Mouse (Mus musculus) lung, postnatal 36 days (tissue): Measurements from ENCODE around the gene Gm3667.
"Not testable (repeated sequence)": the region's sequence is repeated elsewhere in the genome, so short reads cannot be mapped to it uniquely, and the experiment has no call there.

ENCODE experiments used
- DNase-seq: peaks from one replicate; pipeline ENCODE4 v3.0.0; 2022; ENCODE audit warnings: mixed read lengths

Gene Gm3667

DNA sequence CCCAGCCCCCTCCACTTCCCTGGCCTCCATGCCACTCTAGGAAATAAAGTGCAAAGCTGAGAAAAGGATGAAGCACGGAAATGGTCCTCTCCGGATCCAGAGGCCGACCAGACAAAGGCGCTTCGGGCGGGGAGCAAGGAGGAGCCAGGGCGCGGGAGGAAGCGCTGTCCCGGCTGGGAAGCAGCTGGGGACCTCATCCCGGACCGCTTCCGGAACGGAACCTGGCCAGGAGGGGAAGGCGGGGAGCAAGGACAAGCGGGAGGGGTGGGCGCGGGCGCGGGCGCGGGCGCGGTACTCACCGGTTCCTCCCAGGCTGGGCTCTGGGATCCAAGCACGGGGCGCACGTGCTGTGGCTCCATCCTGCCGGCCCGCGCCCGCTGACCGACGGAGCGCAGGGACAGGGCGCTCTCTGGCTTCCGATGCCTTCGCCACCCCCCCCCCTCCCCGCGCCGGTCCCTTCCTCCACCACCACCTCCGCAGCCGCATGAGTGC lies at the start of gene Gm3667:
Gene Gm3667, minus strand, starts transcription at position 442 of the 492 bp plus-strand sequence.
- not testable (repeated sequence) for DNase-seq

- DNase-seq: not testable (repeated sequence)
Observed at GRCm38 (mm10) chr14:6899881-6900280, 10.1 kb upstream of the Gm3667 start.

- DNase-seq: peak; percentile 5
Observed at GRCm38 (mm10) chr14:6888811-6889210, 951 bp downstream of the Gm3667 start.

GRCm38 (mm10) chr14:6840211-6840610 lies 49.6 kb downstream of the Gm3667 start, which contains the start of gene Gm3642:
Gene Gm3642, minus strand, starts transcription at chr14:6840311.
- not testable (repeated sequence) for DNase-seq

DNA sequence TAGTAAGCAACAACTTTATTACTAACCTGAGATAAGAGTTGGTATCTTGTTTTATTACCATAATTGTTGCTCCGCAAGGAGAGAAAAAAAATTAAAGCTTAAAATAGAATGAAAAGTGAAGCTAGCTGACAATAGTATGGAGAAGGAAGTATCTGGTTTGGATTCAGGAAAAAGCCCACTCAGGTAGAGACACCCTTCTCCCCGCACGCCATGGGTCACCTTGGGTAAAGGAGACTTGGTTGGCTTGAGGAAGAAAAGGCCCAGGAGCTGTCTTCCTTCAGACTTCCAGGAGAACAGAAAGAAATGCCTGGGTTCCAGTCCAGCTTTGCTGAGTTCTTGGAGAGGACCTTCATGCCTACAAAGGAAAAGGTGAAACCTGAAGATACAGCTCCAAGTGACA lies 66.5 kb downstream of the Gm3667 start:
- not testable (repeated sequence) for DNase-seq
